Mouse (Mus musculus) heart, adult 2 months (tissue): ENCODE results near the gene H13. TPM values are rescaled to one million over a fixed set of nuclear protein-coding genes. Genes with fewer than 3 reads are reported as not detected.

Experiments
- DNase-seq, 2 experiments: peaks; one replicate each; pipeline ENCODE4 v3.0.0; 2021
- H3K27ac ChIP-seq: fragments of 200-600 bp; 2 replicates; pipeline ENCODE4 v1.8.1; 2022
- H3K27me3 ChIP-seq: fragments of 200-500 bp; 2 replicates; pipeline ENCODE4 v1.6.1; 2012; ENCODE audit warnings: mild to moderate bottlenecking, low read length, inconsistent platforms, mixed read lengths; ENCODE audit not compliant: control insufficient read depth, insufficient read depth
- H3K36me3 ChIP-seq: fragments of 200-500 bp; 2 replicates; pipeline ENCODE4 v1.6.1; 2012; ENCODE audit warnings: low read length, inconsistent platforms; ENCODE audit not compliant: control insufficient read depth, insufficient read depth
- H3K4me1 ChIP-seq: fragments of 200-500 bp; 2 replicates; pipeline ENCODE4 v1.6.1; 2011; ENCODE audit warnings: low read length; ENCODE audit not compliant: control insufficient read depth, insufficient read depth
- H3K4me3 ChIP-seq: fragments of 200-600 bp; 2 replicates; pipeline ENCODE4 v1.8.1; 2022
- H3K79me2 ChIP-seq: fragments of 200-500 bp; replicated peaks from 2 replicates; pipeline ENCODE4 v1.6.1; 2012; ENCODE audit warnings: mild to moderate bottlenecking, inconsistent platforms, low read length, moderate library complexity, mixed read lengths; ENCODE audit not compliant: control insufficient read depth, insufficient read depth
- H3K9ac ChIP-seq: fragments of 200-500 bp; 2 replicates; pipeline ENCODE4 v1.6.1; 2012; ENCODE audit warnings: low read depth, mild to moderate bottlenecking, control low read depth, inconsistent platforms, low read length, mixed read lengths
- CTCF ChIP-seq: fragments of 200-600 bp; IDR thresholded peaks from 2 replicates; pipeline ENCODE4 v1.8.1; 2022; ENCODE audit warnings: antibody characterized with exemption, mild to moderate bottlenecking, moderate library complexity
- EP300 ChIP-seq: fragments of 200-500 bp; IDR thresholded peaks from 2 replicates; pipeline ENCODE4 v1.6.1; 2011; ENCODE audit warnings: low read depth, low read length, control low read depth; ENCODE audit not compliant: insufficient read depth
- POLR2A ChIP-seq: fragments of 200-500 bp; IDR thresholded peaks from 2 replicates; pipeline ENCODE4 v1.6.1; 2011; ENCODE audit warnings: mild to moderate bottlenecking, low read depth, low read length, control low read depth; ENCODE audit not compliant: insufficient read depth
- WGBS: fragments of 180-500 bp; shearing (Covaris S2); methylation state at CpG from one replicate; pipeline ENCODE4 v1.1.7; 2018; 5-methylcytosine and 5-hydroxymethylcytosine counted together
- intact Hi-C: fragments of 180-260 bp; cut with DNase I; formaldehyde crosslinking; loops from one replicate; pipeline ENCODE4 v1.15.1; 2025
- polyA plus RNA-seq: library from polyadenylated mRNA; depleted of rRNA; stranded (reverse); fragments of >200 nt; gene quantifications from 2 replicates; pipeline ENCODE4 v1.2.3, GENCODE M21; 2012; rRNA removed
- total RNA-seq, 2 experiments: library from RNA; stranded (reverse); gene quantifications; 2 replicates each; pipeline ENCODE4 v1.2.3; 2021

H13 gene
- total and polyA plus RNA-seq, 3 experiments = 33.9 to 43.5 (median 37.6) TPM

DNA sequence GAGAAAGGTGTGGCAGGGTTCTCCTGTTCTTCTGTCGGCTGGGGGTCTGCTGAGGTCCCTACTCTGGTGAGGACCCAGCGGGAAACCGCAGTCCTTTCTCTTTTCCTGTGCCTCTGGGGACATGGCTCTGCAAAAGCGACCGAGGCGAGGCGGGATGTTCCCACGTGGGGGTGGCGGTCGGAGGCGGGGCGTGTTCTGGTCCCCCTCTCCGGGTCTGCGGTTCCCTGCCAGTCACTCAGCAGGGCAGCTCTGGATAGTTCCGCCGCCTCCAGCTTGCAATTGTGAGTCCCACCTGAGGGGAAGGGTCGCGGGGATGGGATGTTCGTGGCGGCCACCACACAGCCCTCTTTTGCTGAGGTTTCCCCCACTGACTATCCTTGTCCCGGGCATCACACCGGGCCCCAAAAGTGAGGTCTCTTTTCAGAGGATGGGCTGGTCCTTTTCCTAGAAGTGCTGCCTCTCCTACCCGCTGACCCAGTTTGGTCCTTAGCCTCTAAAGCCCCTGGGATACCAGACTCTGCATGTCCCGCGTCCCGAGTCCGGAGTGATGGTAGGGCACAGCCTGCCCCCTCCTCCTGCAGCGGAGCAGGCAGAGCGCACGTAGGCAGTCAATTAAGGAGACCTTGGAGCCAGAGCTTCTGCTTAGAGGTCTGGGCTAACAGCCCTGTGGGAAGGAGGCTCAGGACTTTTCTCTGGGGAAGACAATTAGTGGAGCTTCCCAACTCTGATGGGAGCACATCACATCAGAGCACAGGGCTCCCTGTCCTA is 84.9 kb downstream of the H13 start, which contains the start of gene Cox4i2:
Cox4i2 (plus strand) TSS at position 230 of the 768 bp plus-strand sequence.
- DNase-seq = peak; percentile 48 to 54
- no peaks in the 10 kb centered on the region for H3K36me3 ChIP-seq
- intact Hi-C loops = no loop called here
- H3K4me3 ChIP-seq = peak within 1 kb of the TSS; percentile 24
- no peaks in the 10 kb centered on the region for H3K27me3 ChIP-seq
- peak within 1 kb of the TSS; percentile 64 for H3K27ac ChIP-seq
- H3K79me2 ChIP-seq = no peaks in the 10 kb centered on the region
- WGBS = 8% methylated on average over 30 of the region's 30 CpGs
- TF ChIP-seq EP300 = no peak
- peak; percentile 53 for TF ChIP-seq POLR2A
- H3K9ac ChIP-seq = peak within 1 kb of the TSS; percentile 47
- peaks cover 3% of the 10 kb centered on the region for H3K4me1 ChIP-seq

DNA sequence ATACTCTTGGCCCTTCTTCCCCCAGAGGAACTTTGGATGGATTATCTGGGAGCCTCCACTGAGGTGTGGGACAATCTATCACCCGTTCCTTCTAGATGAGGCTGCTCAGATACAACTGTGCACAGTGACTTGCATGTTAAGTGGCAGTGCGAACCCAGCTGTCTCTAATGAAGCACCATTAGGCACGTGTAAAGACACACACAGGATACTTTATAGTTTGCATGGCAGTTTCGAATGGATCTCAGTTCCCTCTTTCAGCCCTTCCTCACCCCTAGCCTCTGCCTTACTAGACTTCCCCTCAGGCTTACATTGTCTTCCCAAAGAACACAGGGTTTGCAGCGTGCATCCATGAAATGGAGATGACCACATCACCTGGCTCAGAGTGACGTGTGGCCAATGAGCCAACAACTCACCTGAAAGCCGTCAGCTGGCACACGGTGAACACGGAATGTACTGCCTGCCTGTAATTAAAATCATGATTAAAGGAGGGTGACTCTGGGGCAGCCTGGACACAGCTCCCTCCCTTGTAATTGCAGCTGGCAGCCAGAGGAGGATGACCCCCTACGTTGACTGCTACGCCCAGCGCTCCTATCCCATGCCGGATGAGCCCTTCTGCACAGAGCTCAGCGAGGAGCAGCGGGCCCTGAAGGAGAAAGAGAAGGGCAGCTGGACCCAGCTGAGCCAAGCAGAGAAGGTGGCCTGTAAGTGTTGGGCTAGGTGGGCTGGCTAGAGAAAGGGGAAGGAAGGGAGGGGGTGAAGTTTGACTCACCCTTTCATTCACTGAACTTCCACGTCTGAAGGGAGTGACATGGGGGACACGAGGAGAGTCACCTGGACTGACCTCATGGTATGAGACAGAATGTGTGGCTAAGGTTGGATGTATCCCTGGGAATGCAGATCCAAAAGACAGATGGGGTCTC is 87.5 kb downstream of the H13 start:
- WGBS = 70% methylated on average over 17 of the region's 17 CpGs
- no peaks in the 10 kb centered on the region for H3K79me2 ChIP-seq
- H3K9ac ChIP-seq = no peak overlapping the region
- DNase-seq = no peak
- peaks cover 3% of the 10 kb centered on the region for H3K4me1 ChIP-seq
- no peak overlapping the region for H3K27ac ChIP-seq
- no peak overlapping the region for H3K4me3 ChIP-seq
- intact Hi-C loops = no loop called here
- no peaks in the 10 kb centered on the region for H3K27me3 ChIP-seq
- TF ChIP-seq CTCF = no peak
- no peak for TF ChIP-seq POLR2A
- no peak for TF ChIP-seq EP300
- no peaks in the 10 kb centered on the region for H3K36me3 ChIP-seq

DNA sequence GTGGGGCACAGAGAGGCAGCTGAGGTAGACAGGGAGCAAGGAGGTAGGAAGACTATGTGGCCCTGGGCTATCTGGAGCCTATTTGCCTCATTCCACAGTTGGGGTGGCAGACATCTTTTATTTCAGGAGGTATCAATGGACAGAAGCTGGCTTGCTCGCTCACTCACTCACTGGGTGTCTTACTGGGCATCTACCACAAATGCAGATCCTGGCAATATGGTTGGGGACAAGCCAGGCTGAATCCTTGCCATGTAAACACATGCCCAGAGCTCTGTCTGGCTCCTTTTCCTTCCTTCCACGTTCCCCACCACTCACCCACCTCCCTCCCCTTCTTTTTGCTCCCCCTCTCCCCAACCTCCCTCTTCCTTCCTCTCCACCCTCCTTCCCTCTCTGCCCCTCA is 88.2 kb downstream of the H13 start:
- Histone ChIP-seq H3K4me1 (peaks cover 3% of the 10 kb centered on the region), H3K79me2 (no peaks in the 10 kb centered on the region), H3K9ac (no peak overlapping the region), H3K27me3 (no peaks in the 10 kb centered on the region), H3K4me3 (no peak overlapping the region), H3K27ac (no peak overlapping the region), H3K36me3 (no peaks in the 10 kb centered on the region)
- 29% methylated on average over 2 of the region's 2 CpGs for WGBS
- TF ChIP-seq POLR2A = no peak
- DNase-seq = no peak
- intact Hi-C loops = no loop called here

Other genes with a start within 250 kb of the H13 start
- not detected for gene Defb23, start 204.8 kb upstream of the H13 start, total RNA-seq
- not detected in 2 replicates for gene Defb23, start 204.8 kb upstream of the H13 start, polyA plus RNA-seq
- gene Defb20, start 192.4 kb upstream of the H13 start, total RNA-seq = not detected
- not detected in 2 replicates for gene Defb20, start 192.4 kb upstream of the H13 start, polyA plus RNA-seq
- gene Defb22, start 179.3 kb upstream of the H13 start, total RNA-seq = not detected
- not detected in 2 replicates for gene Defb22, start 179.3 kb upstream of the H13 start, polyA plus RNA-seq
- not detected for gene Defb26, start 157.8 kb upstream of the H13 start, total RNA-seq
- not detected in 2 replicates for gene Defb26, start 157.8 kb upstream of the H13 start, polyA plus RNA-seq
- not detected for gene Defb28, start 151.2 kb upstream of the H13 start, total RNA-seq
- not detected in 2 replicates for gene Defb28, start 151.2 kb upstream of the H13 start, polyA plus RNA-seq
- gene Defb29, start 129.4 kb upstream of the H13 start, total RNA-seq = not detected
- gene Defb29, start 129.4 kb upstream of the H13 start, polyA plus RNA-seq = not detected in 2 replicates
- gene Gm17416, start 100.1 kb upstream of the H13 start, total RNA-seq = not detected
- not detected in 2 replicates for gene Gm17416, start 100.1 kb upstream of the H13 start, polyA plus RNA-seq
- gene Defb21, start 96.7 kb upstream of the H13 start, total RNA-seq = not detected
- gene Defb21, start 96.7 kb upstream of the H13 start, polyA plus RNA-seq = not detected in 2 replicates
- not detected for gene Defb19, start 89.1 kb upstream of the H13 start, total RNA-seq
- gene Defb19, start 89.1 kb upstream of the H13 start, polyA plus RNA-seq = 0.43 and 0.97 TPM in 2 replicates
- gene Defb45, start 70.1 kb upstream of the H13 start, total RNA-seq = not detected
- gene Defb45, start 70.1 kb upstream of the H13 start, polyA plus RNA-seq = not detected in 2 replicates
- gene Defb36, start 65.1 kb upstream of the H13 start, total RNA-seq = not detected
- gene Defb36, start 65.1 kb upstream of the H13 start, polyA plus RNA-seq = not detected in 2 replicates
- gene Defb25, start 46.4 kb upstream of the H13 start, total RNA-seq = not detected
- not detected in 2 replicates for gene Defb25, start 46.4 kb upstream of the H13 start, polyA plus RNA-seq
- gene Rem1, start 42.5 kb upstream of the H13 start, total RNA-seq = 1 to 10 TPM; 5.8 to 7.1 TPM
- 5.6 and 7.1 TPM in 2 replicates for gene Rem1, start 42.5 kb upstream of the H13 start, polyA plus RNA-seq
- gene Mcts2, start 17.6 kb downstream of the H13 start, total RNA-seq = 10 to 100 TPM; 14.8 to 18.2 TPM
- 8.6 and 12.1 TPM in 2 replicates for gene Mcts2, start 17.6 kb downstream of the H13 start, polyA plus RNA-seq
- gene Id1, start 66.8 kb downstream of the H13 start, total RNA-seq = 10 to 100 TPM; 56.5 to 59.8 TPM
- 74.7 and 113 TPM in 2 replicates for gene Id1, start 66.8 kb downstream of the H13 start, polyA plus RNA-seq
- gene Cox4i2, start 84.7 kb downstream of the H13 start, total RNA-seq = 10 to 100 TPM; 12.1 to 18.0 TPM
- gene Cox4i2, start 84.7 kb downstream of the H13 start, polyA plus RNA-seq = 12.0 and 13.2 TPM in 2 replicates
- 100 to 1,000 TPM in 1 of 2 experiments, 10 to 100 TPM in 1; 51.9 to 102 TPM for gene Bcl2l1, start 162.3 kb downstream of the H13 start, total RNA-seq
- gene Bcl2l1, start 162.3 kb downstream of the H13 start, polyA plus RNA-seq = 48.1 and 51.2 TPM in 2 replicates
- gene Tpx2, start 178.5 kb downstream of the H13 start, total RNA-seq = 1 to 10 TPM in 1 of 2 experiments, under 1 TPM in 1; 0.75 to 1.1 TPM
- 0.18 and 0.50 TPM in 2 replicates for gene Tpx2, start 178.5 kb downstream of the H13 start, polyA plus RNA-seq
- gene Mylk2, start 241.9 kb downstream of the H13 start, total RNA-seq = under 1 TPM; 0.08 to 0.09 TPM
- 0.18 and 0.29 TPM in 2 replicates for gene Mylk2, start 241.9 kb downstream of the H13 start, polyA plus RNA-seq